Comparison of ENCODE assay signal across 7 mouse cellular contexts in genomic region chr13:119835320-119836056, GRCm38 (mm10). TPM values are rescaled to one million over a fixed set of nuclear protein-coding genes. Genes with fewer than 3 reads are reported as not detected.
A peak's percentile ranks its signal among the peaks of the same experiment; 100 is the strongest.
DNase-seq lines count a peak whose midpoint lies in the region; ATAC-seq lines count a peak whose summit lies in the region.
"Not testable (repeated sequence)": the region's sequence is repeated elsewhere in the genome, so short reads cannot be mapped to it uniquely, and the experiment has no call there.

Gene D13Ertd608e, plus strand, starts transcription at chr13:119836006.

- DNase-seq in adrenal gland, postnatal 10 days: peak; percentile 66
- DNase-seq in embryonic facial prominence, embryonic 10.5 days (ENCODE audit: low spot score): peak; percentile 53
- DNase-seq in heart, embryonic 10.5 days (ENCODE audit: low spot score): not testable (repeated sequence)
- peak; percentile 12 for DNase-seq in kidney, adult 11 months
- DNase-seq in right cerebral cortex, adult 18-20 months: peak; percentile 8

- not testable (repeated sequence) for H3K9me3 ChIP-seq in embryonic facial prominence, embryonic 10.5 days; heart, embryonic 10.5 days; limb, embryonic 12.5 days

- not testable (repeated sequence) for H3K9ac ChIP-seq in limb, embryonic 12.5 days (replicated peaks)

- ATAC-seq in limb, embryonic 12.5 days (ENCODE audit: insufficient number of reproducible peaks, insufficient read depth, low FRiP score, low TSS enrichment, low read depth): peak; percentile 54; the same call in 1 of the 2 replicates
- ATAC-seq in megakaryocyte-erythroid progenitor cell, adult 5-6 weeks (replicated peaks; ENCODE audit: low FRiP score, low TSS enrichment, poor library complexity, severe bottlenecking): peak; percentile 75

- peak within 1 kb of the TSS; percentile 34 for H3K4me2 ChIP-seq in limb, embryonic 12.5 days

- H3K4me1 ChIP-seq in embryonic facial prominence, embryonic 10.5 days; heart, embryonic 10.5 days; limb, embryonic 12.5 days (replicated peaks): not testable (repeated sequence)

- not testable (repeated sequence) for H3K27ac ChIP-seq in embryonic facial prominence, embryonic 10.5 days (replicated peaks); heart, embryonic 10.5 days; limb, embryonic 12.5 days

- peak within 1 kb of the TSS; percentile 30; the same call in 1 of the 2 replicates for H3K4me3 ChIP-seq in embryonic facial prominence, embryonic 10.5 days
- H3K4me3 ChIP-seq in heart, embryonic 10.5 days: peak within 1 kb of the TSS; percentile 27; the same call in 1 of the 2 replicates
- peak within 1 kb of the TSS; percentile 13; the same call in 1 of the 2 replicates for H3K4me3 ChIP-seq in limb, embryonic 12.5 days (replicated peaks)

- 15% methylated on average over 19 of the region's 25 CpGs for WGBS in embryonic facial prominence, embryonic 10.5 days
- WGBS in heart, embryonic 10.5 days: 10% methylated on average over 18 of the region's 25 CpGs
- WGBS in limb, embryonic 12.5 days: 17% methylated on average over 18 of the region's 25 CpGs

- peaks cover 21% of the 10 kb centered on the region for H3K27me3 ChIP-seq in embryonic facial prominence, embryonic 10.5 days (replicated peaks; ENCODE audit: low read depth, poor library complexity, severe bottlenecking)
- H3K27me3 ChIP-seq in heart, embryonic 10.5 days (ENCODE audit: insufficient read depth, poor library complexity, severe bottlenecking): peaks cover 19% of the 10 kb centered on the region; the same call in 1 of the 2 replicates
- peaks cover 27% of the 10 kb centered on the region for H3K27me3 ChIP-seq in limb, embryonic 12.5 days

- H3K36me3 ChIP-seq in embryonic facial prominence, embryonic 10.5 days (replicated peaks); heart, embryonic 10.5 days; limb, embryonic 12.5 days: not testable (repeated sequence)

RNA-seq across cellular contexts. Expression of gene D13Ertd608e, which starts in this region (rescaled TPM):
- total RNA-seq in adrenal gland, postnatal 10 days (2021): not detected
- polyA plus RNA-seq in embryonic facial prominence, embryonic 10.5 days (2016; fragmentation: Nextera tagmentation; extraction: Ambion mirVana): not detected in 2 replicates
- not detected in 2 replicates for polyA plus RNA-seq in heart, embryonic 10.5 days (2016; fragmentation: Nextera tagmentation; extraction: Ambion mirVana)
- polyA plus RNA-seq in limb, embryonic 12.5 days (2016; fragmentation: Nextera tagmentation; extraction: Ambion mirVana): not detected in 2 replicates
- not detected in 2 replicates for total RNA-seq in megakaryocyte-erythroid progenitor cell, adult 5-6 weeks (2014; fragmentation: Nextera tagmentation)
- not detected in 2 replicates for total RNA-seq in megakaryocyte-erythroid progenitor cell, adult 5-6 weeks (2017)

Comparison
In these comparisons a context has a peak if more than half of its experiments do, and no peak if none do; other contexts are left out.
1. Peak in DNase-seq in adrenal gland, postnatal 10 days; RNA of the gene not detected or under 1 TPM.
2. Peak in DNase-seq and H3K4me3 ChIP-seq in embryonic facial prominence, embryonic 10.5 days; RNA of the gene not detected or under 1 TPM.
3. Peak in ATAC-seq, H3K4me3 ChIP-seq and H3K4me2 ChIP-seq in limb, embryonic 12.5 days; RNA of the gene not detected or under 1 TPM.
4. Peak in ATAC-seq in megakaryocyte-erythroid progenitor cell, adult 5-6 weeks; RNA of the gene not detected or under 1 TPM.